Mouse (Mus musculus): ENCODE results near the gene Palmd.

The Palmd gene

GRCm38 (mm10) chr3:116968540-116968997 is at the start of gene Palmd:
Palmd (minus strand) TSS chr3:116968987.
- in situ Hi-C loops (cut with MboI, MseI): no loop called here

- in situ Hi-C loops (cut with MboI, MseI): no loop called here
Measured at GRCm38 (mm10) chr3:117010182-117010581, 41.4 kb upstream of the Palmd start.

- in situ Hi-C loops (cut with MboI, MseI): loop anchor here (5.0 kb wide), 2 partner anchors 50 to 65 kb away; no protein-coding TSS in a partner anchor
Measured at GRCm38 (mm10) chr3:117007340-117007739, 38.6 kb upstream of the Palmd start.

GRCm38 (mm10) chr3:117006636-117007035 is 37.8 kb upstream of the Palmd start:
- in situ Hi-C loops (cut with MboI, MseI): loop anchor here (5.0 kb wide), 2 partner anchors 51 to 66 kb away; no protein-coding TSS in a partner anchor

- in situ Hi-C loops (cut with MboI, MseI): no loop called here
Measured at GRCm38 (mm10) chr3:117003379-117003778, 34.6 kb upstream of the Palmd start.

- in situ Hi-C loops (cut with MboI, MseI): no loop called here
Measured at GRCm38 (mm10) chr3:117001686-117002485, 33.1 kb upstream of the Palmd start.

- in situ Hi-C loops (cut with MboI, MseI): no loop called here
Measured at GRCm38 (mm10) chr3:116993011-116993410, 24.2 kb upstream of the Palmd start.

DNA sequence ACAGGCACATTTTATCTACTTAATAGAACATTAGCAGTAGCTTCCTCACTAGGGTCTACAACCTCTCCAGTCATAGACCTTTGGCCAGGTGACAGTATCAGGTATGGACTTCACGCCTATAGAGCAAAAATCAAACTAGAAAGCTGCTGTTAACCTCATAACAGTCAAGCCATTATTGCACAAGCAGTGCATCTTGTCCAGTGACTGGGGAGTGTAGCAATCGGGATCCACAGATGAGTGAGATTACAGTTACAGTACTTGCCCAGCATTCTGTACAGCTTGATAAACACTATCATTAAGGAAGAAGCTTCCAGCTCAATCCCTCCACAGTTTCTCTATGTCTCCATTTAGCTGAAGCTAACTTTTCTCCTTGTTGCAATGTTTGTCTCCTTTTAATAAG is 22.4 kb upstream of the Palmd start:
- in situ Hi-C loops (cut with MboI, MseI): no loop called here

DNA sequence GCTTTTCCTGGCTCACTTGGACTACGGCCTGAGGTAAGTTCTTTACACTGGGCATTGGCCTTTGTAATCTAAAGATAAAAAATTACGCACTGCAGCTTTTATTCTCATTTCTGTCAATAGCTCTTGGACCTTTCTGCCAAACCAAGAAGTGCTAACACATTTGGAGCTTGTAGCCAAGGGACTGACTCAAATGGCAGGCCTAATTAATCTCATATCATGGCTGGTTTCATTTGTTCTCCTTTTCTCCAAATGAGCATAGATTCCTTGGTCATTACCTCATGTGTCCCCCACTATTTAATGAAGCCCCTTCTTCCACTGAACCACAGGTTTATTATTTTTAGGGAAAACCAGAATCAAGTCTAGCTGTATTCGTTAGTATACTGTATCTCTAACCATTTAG is 19.4 kb upstream of the Palmd start:
- in situ Hi-C loops (cut with MboI, MseI): no loop called here

- in situ Hi-C loops (cut with MboI, MseI): no loop called here
Measured at GRCm38 (mm10) chr3:116986451-116986850, 17.7 kb upstream of the Palmd start.

GRCm38 (mm10) chr3:116985741-116986140 is 17.0 kb upstream of the Palmd start:
- in situ Hi-C loops (cut with MboI, MseI): no loop called here

GRCm38 (mm10) chr3:116985042-116985455 is 16.3 kb upstream of the Palmd start:
- in situ Hi-C loops (cut with MboI, MseI): no loop called here

DNA sequence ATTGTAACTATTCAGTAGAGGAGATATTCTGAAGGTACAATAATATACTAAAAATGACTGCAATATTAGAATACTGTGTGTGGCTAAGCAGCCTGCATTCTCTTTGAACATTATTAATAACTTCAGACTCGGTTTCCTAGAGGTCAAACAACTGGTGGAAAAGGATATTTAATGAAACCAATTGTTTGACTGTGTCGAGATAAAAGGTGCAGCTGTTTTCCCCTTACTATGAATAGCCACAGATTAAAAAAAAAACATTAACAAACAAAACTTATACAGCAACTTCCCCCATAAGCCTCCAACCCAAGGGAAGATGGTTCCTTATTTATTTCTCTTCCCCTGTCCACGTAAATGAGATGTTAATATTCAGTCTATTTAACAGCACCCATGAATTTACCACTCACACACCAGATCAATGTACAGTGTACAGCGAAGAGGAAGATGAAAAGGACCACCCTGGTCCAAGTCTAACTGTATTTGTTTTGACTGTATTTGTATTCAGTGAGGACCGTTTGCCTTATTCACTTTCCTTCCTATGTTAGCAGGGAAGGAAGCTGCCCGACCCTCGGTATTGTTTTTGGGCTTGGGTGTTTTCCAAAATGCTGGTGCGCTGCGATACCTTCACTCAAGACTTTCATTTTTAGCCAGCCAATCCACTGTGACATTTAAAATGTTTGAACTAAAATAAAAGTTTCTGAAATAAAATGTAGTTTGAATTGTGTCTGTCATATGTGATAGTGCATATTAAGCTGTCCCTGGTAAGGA is 13.2 kb upstream of the Palmd start:
- in situ Hi-C loops (cut with MboI, MseI): no loop called here

- in situ Hi-C loops (cut with MboI, MseI): no loop called here
Measured at GRCm38 (mm10) chr3:116969786-116970185, 999 bp upstream of the Palmd start.

GRCm38 (mm10) chr3:116969003-116969402 is 216 bp upstream of the Palmd start:
- in situ Hi-C loops (cut with MboI, MseI): no loop called here

- in situ Hi-C loops (cut with MboI, MseI): no loop called here
Measured at GRCm38 (mm10) chr3:116967967-116968366, 820 bp downstream of the Palmd start, which contains the start of gene 4930455H04Rik. 4930455H04Rik (plus strand) TSS chr3:116968267.

DNA sequence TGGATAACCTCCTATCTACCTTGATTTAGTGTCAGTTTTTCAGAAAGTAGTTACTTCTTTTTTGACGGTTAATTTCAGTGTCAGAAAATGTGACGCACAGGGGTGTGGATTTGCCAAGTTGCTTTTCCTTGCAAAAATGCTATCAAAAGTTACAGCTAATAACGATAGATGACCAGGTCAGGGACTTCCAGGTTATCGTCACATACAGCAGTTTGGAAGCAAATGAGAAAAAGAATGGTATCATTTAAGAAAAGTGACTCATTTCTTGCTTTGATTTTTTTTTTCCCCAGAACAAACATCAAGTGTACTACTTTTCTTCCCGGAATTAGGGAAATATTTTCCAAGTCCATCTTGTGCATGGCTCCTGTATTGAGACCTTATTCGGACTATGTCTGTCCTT is 1.4 kb downstream of the Palmd start:
- in situ Hi-C loops (cut with MboI, MseI): no loop called here

DNA sequence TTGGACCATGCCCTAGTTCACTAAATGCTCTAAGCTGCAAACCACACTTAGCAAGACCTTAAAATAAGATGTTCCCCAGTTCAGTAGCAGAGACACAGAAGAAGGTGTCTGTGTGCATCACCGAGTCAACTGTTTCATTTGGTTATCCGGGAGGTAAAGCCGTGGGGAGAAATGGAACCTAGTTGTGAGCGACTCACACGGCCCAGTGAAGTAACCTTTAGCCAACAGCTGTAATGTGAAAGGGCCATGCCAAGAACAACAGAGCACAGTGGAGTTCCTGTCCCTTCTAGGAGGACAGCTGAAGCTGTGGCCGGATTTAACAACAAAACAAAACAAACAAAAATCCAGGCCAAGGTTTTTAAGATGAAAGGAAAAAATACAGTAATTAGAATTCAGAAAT is 2.0 kb downstream of the Palmd start:
- in situ Hi-C loops (cut with MboI, MseI): no loop called here

GRCm38 (mm10) chr3:116966225-116966624 is 2.6 kb downstream of the Palmd start:
- in situ Hi-C loops (cut with MboI, MseI): no loop called here

DNA sequence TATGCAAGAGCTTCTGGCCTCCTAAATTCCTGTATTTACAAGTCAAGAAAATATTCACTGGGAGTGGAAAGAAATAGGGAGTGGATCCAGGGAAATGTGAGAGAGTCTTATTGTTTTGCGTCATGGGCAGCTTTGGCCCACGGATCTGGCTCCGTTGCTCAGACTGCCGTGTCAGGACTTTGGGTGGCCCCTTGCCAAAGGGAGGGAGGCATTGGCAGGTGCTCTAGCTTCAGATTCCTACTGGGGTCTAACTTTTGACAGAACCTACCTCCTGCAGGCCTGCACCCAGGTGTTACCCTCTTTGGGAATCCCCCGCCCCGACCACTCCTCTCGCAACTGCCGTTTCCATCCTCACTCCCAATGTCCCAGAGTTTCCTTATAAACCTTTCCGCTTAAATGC is 4.4 kb downstream of the Palmd start:
- in situ Hi-C loops (cut with MboI, MseI): no loop called here

DNA sequence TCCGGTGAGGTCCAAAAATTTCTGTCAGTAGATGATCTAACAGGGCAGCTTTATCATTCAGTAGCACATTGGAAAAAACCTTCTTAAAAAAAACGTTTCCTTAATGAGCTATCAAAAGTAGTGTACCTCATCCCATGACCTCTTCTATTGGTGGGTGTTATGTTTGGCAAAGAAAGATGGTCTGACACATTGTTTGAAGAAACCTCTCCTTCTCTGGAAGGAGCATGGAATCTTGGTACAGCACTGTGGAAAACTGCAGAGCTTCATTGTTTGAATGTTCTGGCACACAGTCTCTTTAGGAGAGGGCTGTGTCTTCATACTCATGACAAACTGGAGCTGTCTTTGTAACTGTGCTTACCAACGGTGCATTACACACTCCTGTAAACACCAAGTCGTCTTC is 5.6 kb downstream of the Palmd start:
- in situ Hi-C loops (cut with MboI, MseI): no loop called here

- in situ Hi-C loops (cut with MboI, MseI): no loop called here
Measured at GRCm38 (mm10) chr3:116961354-116962142, 7.2 kb downstream of the Palmd start.
